Mouse (Mus musculus) brain, embryonic 18.5 days (tissue): ENCODE data around the gene Trim8.

Experiments
- DNase-seq: peaks from one replicate; pipeline ENCODE4 v3.0.0-alpha.2; 2012; ENCODE audit warnings: low read depth, low spot score

Trim8 gene

DNA sequence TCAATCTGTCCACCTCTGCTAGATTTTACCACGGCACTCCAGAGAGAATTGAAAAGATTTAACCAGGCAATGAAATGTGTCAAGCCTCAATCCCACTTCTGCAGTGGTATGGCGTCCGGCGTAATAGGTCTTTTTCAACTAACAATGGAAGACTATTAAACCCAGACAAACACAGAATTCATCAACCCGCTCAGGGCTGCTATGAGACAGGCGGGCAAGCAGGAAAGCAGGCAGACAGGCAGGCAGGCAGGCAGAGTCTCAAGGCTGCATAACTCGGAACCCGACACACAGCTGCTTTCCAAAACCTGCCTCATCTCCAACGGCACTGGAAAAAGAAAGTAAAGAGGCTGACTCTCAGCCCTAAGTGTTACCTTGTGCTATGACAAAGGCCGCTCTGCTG is 46.6 kb downstream of the Trim8 start:
- no peak for DNase-seq

DNA sequence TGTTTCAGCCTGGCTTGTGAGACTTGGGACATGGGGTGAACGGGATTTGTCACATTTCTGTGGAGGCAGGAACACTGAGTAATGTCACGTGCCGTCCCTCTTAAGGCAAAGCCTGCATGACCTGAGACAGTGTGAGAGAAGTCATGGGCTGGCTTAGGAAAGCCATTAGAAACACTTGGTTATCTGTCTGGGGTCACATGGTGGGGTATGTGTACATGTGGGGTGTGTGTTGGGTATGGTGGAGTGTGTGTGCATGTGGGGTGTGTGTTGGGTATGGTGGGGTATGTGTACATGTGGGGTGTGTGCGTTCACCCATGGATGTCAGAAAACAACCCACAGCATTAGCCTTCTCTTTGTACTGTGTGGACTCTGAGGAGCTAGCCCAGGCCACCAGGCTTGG is 48.9 kb downstream of the Trim8 start:
- DNase-seq = no peak

DNA sequence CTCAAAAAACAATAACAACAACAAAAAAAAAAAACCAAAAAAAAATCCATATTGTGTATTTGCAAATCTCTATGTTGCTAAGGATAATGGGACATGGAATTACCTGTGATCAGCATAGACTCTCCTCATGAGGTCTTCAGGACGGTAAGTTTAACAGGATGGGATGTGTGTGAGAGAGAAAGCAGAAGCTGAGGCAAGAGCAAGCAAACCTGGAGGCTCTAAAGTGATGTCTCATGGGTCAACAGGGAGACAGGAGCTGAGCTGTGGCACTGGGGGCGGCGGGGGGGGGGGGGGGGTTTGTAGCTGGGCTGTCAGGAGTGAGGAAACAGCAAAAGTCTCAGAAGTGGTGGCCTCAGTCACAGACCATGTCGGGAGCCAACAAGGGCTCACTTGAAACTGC is 51.0 kb downstream of the Trim8 start:
- no peak for DNase-seq

DNA sequence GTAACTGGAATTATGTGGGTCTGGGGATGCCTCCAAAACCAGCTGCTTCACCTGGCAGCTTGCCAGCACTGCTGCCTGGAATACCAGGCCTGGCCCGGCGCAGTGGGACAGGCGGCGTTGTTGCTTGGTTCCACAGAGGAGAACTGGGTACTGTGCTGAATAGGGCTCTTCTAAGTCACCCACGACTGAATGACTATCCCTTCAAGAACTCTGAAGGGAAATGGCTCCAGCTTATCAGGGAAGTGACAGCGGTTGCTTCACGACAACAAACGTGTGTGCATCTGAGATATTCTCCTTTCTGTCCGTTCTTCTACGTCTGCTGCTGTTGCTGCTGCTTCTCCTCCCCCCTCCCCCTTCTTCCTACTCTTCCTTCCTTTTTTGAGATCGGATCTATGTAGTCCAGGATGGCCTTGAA is 52.0 kb downstream of the Trim8 start:
- DNase-seq = no peak

DNA sequence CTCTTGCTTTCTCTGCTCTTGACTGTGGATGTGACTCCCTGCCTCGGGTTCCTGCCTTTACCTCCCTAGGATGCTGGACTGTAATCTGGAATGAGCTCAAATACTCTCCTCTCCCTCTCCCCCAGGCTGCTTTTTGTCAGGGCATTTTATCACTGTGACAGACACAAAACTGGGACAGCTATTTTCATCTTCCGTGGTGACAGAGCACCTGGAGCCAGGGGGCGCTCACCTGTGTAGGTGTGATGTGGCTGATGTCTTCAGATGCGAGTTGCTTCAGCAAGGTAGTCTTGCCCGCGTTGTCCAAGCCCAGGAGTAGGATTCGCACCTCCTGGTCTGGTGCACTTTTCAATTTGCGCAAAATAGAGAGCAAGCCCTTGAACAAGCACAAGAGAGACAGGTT is 56.5 kb downstream of the Trim8 start:
- DNase-seq = no peak

DNA sequence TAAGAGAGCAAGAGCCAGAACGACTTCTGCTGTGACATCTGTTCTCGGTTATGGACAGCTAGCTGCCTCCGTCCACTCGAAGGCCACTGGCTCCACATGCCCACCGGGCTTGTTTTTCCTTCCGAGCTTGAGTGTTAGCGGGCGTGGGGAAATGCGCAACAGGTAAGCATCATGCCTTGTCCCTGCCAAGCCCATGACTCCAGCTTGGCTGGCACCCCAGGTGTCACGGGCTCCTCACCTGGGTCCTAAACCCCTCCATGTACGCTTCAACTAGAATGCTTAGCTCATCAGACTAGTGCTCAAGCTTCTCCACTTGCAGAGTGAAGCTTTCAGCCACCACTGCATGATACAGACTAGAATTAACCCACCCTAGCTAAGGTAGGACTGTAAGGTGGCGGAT is 57.1 kb downstream of the Trim8 start:
- no peak for DNase-seq

DNA sequence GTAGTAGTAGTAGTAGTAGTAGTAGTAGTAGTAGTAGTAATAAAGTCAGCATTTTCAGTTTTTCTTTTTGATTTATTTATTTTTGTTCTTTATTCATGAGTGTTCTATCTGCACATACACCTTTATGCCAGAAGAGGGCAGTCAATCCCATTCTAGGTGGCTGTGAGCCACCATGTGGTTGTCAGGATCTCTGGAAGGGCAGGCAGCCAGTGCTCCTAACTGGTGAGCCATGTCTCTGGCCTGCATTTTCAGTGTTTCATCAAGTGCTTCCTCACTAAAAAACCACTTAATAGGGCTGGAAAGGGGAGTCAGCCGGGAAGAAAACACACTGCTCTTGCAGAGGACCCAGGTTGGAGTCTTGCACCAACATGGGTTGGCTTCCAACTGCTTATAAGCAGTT is 60.6 kb downstream of the Trim8 start:
- no peak for DNase-seq

DNA sequence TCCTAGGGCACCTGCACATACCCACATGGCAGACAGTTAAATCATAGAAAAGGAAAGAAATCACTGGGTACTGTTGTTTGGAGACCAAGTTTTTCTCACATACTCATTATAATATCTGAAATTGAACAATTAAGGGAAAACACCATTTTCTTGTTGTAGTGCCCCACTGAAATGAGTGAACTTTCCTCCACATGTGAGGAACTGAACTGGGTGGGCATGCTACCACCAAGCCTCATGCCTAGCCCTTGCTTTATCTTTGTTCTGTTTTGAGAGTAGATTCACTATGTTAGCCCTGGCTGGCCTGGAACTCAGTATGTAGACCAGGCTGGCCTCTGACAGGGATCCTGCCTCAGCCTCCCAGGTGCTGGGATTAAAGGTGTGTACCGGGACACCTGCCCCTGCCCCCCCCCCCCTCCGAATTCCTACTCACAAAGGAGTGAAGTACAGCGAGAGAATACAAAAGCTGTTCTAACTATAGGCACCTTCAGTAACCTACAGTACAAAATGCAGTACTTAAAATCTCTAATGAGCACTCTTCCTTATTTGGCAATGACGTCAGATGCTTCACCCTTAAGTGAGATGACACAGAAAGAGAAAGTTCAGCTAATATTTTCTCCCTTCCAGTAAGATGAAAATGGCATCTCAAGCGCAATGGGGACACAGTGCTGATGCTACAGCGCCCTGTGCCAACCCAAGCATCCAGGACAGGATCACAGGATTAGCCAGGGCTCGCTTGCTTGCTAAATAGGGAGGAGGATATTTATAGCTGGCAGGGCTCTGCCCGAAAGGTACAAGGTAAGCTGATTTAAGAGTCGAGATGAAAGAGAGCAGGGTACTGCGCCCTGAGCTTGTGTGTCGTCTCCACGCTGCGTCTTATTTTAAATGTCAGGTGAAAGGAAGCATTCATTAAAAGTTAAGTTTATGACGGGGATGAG is 61.3 kb downstream of the Trim8 start:
- no peak for DNase-seq

DNA sequence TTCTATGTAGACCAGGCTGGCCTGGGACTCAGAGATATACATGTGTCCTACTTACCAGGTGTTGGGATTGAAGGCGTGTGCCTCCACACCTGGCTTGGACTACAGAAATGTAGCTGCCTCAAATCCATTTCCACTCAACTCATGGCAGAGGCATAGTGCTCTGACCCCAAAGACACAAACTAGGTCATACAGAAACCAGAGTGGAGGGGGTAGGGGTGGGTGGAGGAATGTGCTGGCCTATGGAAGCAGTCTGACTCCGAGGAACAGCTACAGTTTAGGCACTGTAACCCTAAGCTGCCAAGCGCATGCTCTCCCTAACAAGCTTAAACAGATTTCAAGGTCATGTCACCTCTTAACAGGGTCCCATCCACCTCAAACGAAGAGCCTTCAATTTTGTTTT is 62.1 kb downstream of the Trim8 start:
- no peak for DNase-seq

DNA sequence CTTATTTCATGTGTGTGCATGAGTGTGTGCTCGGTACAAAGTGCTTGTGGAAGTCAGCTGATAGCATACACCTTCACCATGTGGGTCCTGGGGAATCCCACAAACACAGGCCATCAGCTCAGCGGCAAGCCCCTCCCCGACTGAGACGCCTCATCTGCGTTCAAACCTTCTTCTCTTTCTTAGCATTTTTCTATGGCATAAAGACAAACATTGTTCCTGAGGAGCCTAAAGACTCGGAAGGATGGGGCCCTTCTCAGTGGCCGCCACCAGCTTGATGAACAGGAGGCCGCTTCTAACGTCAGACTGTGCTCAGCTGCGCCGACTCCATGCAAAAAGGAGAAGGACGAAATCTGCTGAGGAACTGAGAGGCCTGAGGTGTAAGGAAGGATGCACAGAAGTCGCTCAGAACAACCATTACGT is 62.6 kb downstream of the Trim8 start:
- no peak for DNase-seq
